Mouse (Mus musculus) ES-Bruce4 (cell line): ENCODE results near the gene Zfp410. TPM values are rescaled to one million over a fixed set of nuclear protein-coding genes. Genes with fewer than 3 reads are reported as not detected.

ENCODE experiments used
- H3K27ac ChIP-seq: 2 replicates; pipeline ENCODE4 v1.5.1; 2012; ENCODE audit warnings: low read length, inconsistent platforms; ENCODE audit not compliant: insufficient read depth
- H3K27me3 ChIP-seq: 2 replicates; pipeline ENCODE4 v1.6.1; 2012; ENCODE audit warnings: mild to moderate bottlenecking, low read length, inconsistent platforms; ENCODE audit not compliant: control insufficient read depth, poor library complexity, insufficient read depth, severe bottlenecking
- H3K36me3 ChIP-seq: 2 replicates; pipeline ENCODE4 v1.6.1; 2012; ENCODE audit warnings: inconsistent platforms, mild to moderate bottlenecking, low read length, moderate library complexity; ENCODE audit not compliant: control insufficient read depth, poor library complexity, insufficient read depth, severe bottlenecking
- H3K4me1 ChIP-seq: one replicate; pipeline ENCODE4 v1.8.1; 2011; ENCODE audit warnings: low read length; ENCODE audit not compliant: control insufficient read depth, insufficient read depth
- H3K4me3 ChIP-seq: 2 replicates; pipeline ENCODE4 v1.5.1; 2011; ENCODE audit warnings: low read depth, mild to moderate bottlenecking, low read length
- H3K9ac ChIP-seq: 2 replicates; pipeline ENCODE4 v1.6.1; 2012; ENCODE audit warnings: low read depth, mild to moderate bottlenecking, inconsistent platforms; ENCODE audit not compliant: poor library complexity, severe bottlenecking
- H3K9me3 ChIP-seq: replicated peaks from 2 replicates; pipeline ENCODE4 v1.6.1; 2012; ENCODE audit warnings: mild to moderate bottlenecking, low read length, inconsistent platforms; ENCODE audit not compliant: control insufficient read depth, poor library complexity, insufficient read depth, severe bottlenecking
- CTCF ChIP-seq: IDR thresholded peaks from one replicate; pipeline ENCODE4 v1.8.1; 2011; ENCODE audit warnings: low read depth, low read length
- EP300 ChIP-seq: IDR thresholded peaks from 2 replicates; pipeline ENCODE4 v1.6.1; 2011; ENCODE audit warnings: low read depth, low read length; ENCODE audit not compliant: insufficient read depth
- POLR2A ChIP-seq: IDR thresholded peaks from one replicate; pipeline ENCODE4 v1.8.1; 2011; ENCODE audit warnings: low read length; ENCODE audit not compliant: insufficient read depth
- polyA plus RNA-seq: library from polyadenylated mRNA; stranded (reverse); fragments of >200 nt; gene quantifications from 2 replicates; pipeline ENCODE4 v1.2.4, GENCODE M21; 2011; ENCODE audit warnings: low read depth; ENCODE audit not compliant: missing spikeins, insufficient read depth, insufficient read length

The Zfp410 gene
- 37.3 and 41.7 TPM in 2 replicates for polyA plus RNA-seq

- H3K36me3 ChIP-seq, result no peaks in the 10 kb centered on the region
- peak within 1 kb of the TSS; percentile 82 for H3K9ac ChIP-seq
- H3K9me3 ChIP-seq, result no peaks in the 10 kb centered on the region
- TF ChIP-seq EP300, result 0 out of 2 replicates have a peak, but pooled peaks have one; percentile 43
- TF ChIP-seq POLR2A, result peak; percentile 60
- no peak for TF ChIP-seq CTCF
- H3K4me3 ChIP-seq, result peak within 1 kb of the TSS; percentile 74
- no peak within 1 kb of the TSS for H3K27ac ChIP-seq
- no peaks in the 10 kb centered on the region for H3K27me3 ChIP-seq
- H3K4me1 ChIP-seq, result no peaks in the 10 kb centered on the region
These were observed at the start of gene Zfp410 for GRCm38 (mm10) chr12:84316721-84317621. Gene Zfp410 (plus strand): TSS chr12:84316852.

- Histone ChIP-seq H3K4me1 (no peaks in the 10 kb centered on the region), H3K9ac (no peak overlapping the region), H3K27ac (no peak overlapping the region), H3K4me3 (no peak overlapping the region), H3K27me3 (no peaks in the 10 kb centered on the region), H3K36me3 (no peaks in the 10 kb centered on the region), H3K9me3 (no peaks in the 10 kb centered on the region)
- TF ChIP-seq POLR2A (no peak), CTCF (no peak), EP300 (no peak)
These were observed 49.4 kb upstream of the Zfp410 start for GRCm38 (mm10) chr12:84267264-84267663.

GRCm38 (mm10) chr12:84273366-84273765 lies 43.3 kb upstream of the Zfp410 start:
- TF ChIP-seq EP300, result no peak
- TF ChIP-seq CTCF, result no peak
- no peak for TF ChIP-seq POLR2A
- no peaks in the 10 kb centered on the region for H3K36me3 ChIP-seq
- H3K9ac ChIP-seq, result no peak overlapping the region
- H3K27ac ChIP-seq, result no peak overlapping the region
- H3K4me3 ChIP-seq, result no peak overlapping the region
- no peaks in the 10 kb centered on the region for H3K27me3 ChIP-seq
- H3K9me3 ChIP-seq, result no peaks in the 10 kb centered on the region
- no peaks in the 10 kb centered on the region for H3K4me1 ChIP-seq

GRCm38 (mm10) chr12:84275288-84275687 lies 41.4 kb upstream of the Zfp410 start:
- H3K9ac ChIP-seq, result no peak overlapping the region
- TF ChIP-seq EP300 (no peak), CTCF (no peak), POLR2A (no peak)
- H3K27me3 ChIP-seq, result no peaks in the 10 kb centered on the region
- no peak overlapping the region for H3K27ac ChIP-seq
- H3K36me3 ChIP-seq, result no peaks in the 10 kb centered on the region
- H3K9me3 ChIP-seq, result no peaks in the 10 kb centered on the region
- no peaks in the 10 kb centered on the region for H3K4me1 ChIP-seq
- no peak overlapping the region for H3K4me3 ChIP-seq

GRCm38 (mm10) chr12:84276288-84276687 lies 40.4 kb upstream of the Zfp410 start:
- H3K4me3 ChIP-seq, result no peak overlapping the region
- no peak for TF ChIP-seq POLR2A
- no peak for TF ChIP-seq CTCF
- TF ChIP-seq EP300, result no peak
- H3K9me3 ChIP-seq, result no peaks in the 10 kb centered on the region
- H3K27ac ChIP-seq, result no peak overlapping the region
- H3K27me3 ChIP-seq, result no peaks in the 10 kb centered on the region
- no peak overlapping the region for H3K9ac ChIP-seq
- no peaks in the 10 kb centered on the region for H3K4me1 ChIP-seq
- no peaks in the 10 kb centered on the region for H3K36me3 ChIP-seq

- no peaks in the 10 kb centered on the region for H3K4me1 ChIP-seq
- no peak overlapping the region for H3K27ac ChIP-seq
- TF ChIP-seq POLR2A, result no peak
- no peak for TF ChIP-seq CTCF
- TF ChIP-seq EP300, result no peak
- H3K27me3 ChIP-seq, result no peaks in the 10 kb centered on the region
- H3K9me3 ChIP-seq, result no peaks in the 10 kb centered on the region
- H3K36me3 ChIP-seq, result no peaks in the 10 kb centered on the region
- H3K4me3 ChIP-seq, result no peak overlapping the region
- H3K9ac ChIP-seq, result no peak overlapping the region
These were observed 39.9 kb upstream of the Zfp410 start for GRCm38 (mm10) chr12:84276799-84277198.
